Mouse (Mus musculus): ENCODE results near the gene Mdfi.

GRCm38 (mm10) chr17:47768707-47769276, 65.7 kb downstream of the Mdfi start:
- TF ChIP-seq GATA1 (IDR thresholded peaks at IDR 0.05; ENCODE audit: borderline replicate concordance, low read length): no peak
- no peak for TF ChIP-seq FLI1 (IDR thresholded peaks at IDR 0.05; ENCODE audit: low read length)

Data from megakaryocyte, embryonic 14.5 days (primary cell).